Mouse (Mus musculus): ENCODE results near the gene Cilp. TPM values are rescaled to one million over a fixed set of nuclear protein-coding genes. Genes with fewer than 3 reads are reported as not detected.

The Cilp gene
- polyA plus RNA-seq, 1 experiment from 2014 or later, result 0.23 TPM

DNA sequence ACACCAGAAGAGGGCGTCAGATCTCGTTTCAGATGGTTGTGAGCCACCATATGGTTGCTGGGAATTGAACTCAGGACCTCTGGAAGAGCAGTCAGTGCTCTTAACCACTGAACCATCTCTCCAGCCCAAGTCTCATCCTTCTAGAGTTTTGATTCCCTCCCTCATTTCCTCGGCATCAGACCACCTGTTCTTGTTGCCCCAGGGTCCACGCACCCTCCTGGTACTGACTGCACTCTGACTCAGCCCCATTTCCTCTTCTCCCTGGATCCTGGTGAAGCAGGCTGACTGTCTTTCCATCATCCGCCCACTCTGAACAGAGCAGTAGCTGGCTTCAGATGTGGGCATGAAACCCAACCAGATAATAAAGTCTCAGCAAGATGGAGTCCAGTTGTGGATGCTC is 23.0 kb upstream of the Cilp start:
- no peak for ATAC-seq (ENCODE audit: low read depth)
- no peak overlapping the region for H3K27ac ChIP-seq (ENCODE audit: low read depth, low read length)
- H3K4me2 ChIP-seq (ENCODE audit: low read depth, low read length), result no peak overlapping the region
- no peaks in the 10 kb centered on the region for H3K36me3 ChIP-seq (ENCODE audit: control insufficient read depth, insufficient read depth, low read length)
- H3K27me3 ChIP-seq (ENCODE audit: control insufficient read depth, insufficient read depth, low read length), result no peaks in the 10 kb centered on the region
- H3K9ac ChIP-seq (replicated peaks; ENCODE audit: low read depth, low read length), result no peak overlapping the region
- H3K9me3 ChIP-seq (ENCODE audit: control insufficient read depth, low read length), result no peaks in the 10 kb centered on the region
- 67% methylated on average over 5 of the region's 5 CpGs for WGBS
- H3K4me3 ChIP-seq (ENCODE audit: low read depth, low read length), result no peak overlapping the region
- H3K4me1 ChIP-seq (ENCODE audit: control insufficient read depth, insufficient read depth, low read length), result peaks cover 14% of the 10 kb centered on the region; the same call in 1 of the 2 replicates

DNA sequence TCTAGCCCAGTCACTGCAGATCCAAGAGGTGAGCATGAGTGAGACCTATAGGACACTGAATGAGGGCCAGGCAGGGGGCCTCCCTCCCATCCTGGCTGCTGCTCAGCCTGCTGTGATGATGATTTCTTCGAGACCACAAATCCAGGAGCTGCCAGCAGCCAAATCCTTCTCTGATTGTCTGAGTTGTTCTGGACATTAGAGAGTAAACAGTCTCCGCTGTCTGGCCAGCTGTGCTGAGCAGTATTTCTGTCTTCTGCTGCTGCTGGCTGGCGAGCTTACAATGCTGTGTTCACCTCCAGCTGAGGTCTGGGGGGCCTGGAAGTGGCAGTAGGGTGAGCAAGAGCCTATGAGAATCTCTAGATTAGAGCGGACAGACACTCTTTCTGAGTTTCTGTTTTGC is 21.7 kb upstream of the Cilp start:
- Histone ChIP-seq H3K9ac (replicated peaks; ENCODE audit: low read depth, low read length) (no peak overlapping the region), H3K9me3 (ENCODE audit: control insufficient read depth, low read length) (no peaks in the 10 kb centered on the region), H3K4me2 (ENCODE audit: low read depth, low read length) (no peak overlapping the region), H3K27me3 (ENCODE audit: control insufficient read depth, insufficient read depth, low read length) (no peaks in the 10 kb centered on the region), H3K4me3 (ENCODE audit: low read depth, low read length) (no peak overlapping the region), H3K4me1 (ENCODE audit: control insufficient read depth, insufficient read depth, low read length) (peaks cover 8% of the 10 kb centered on the region; the same call in 1 of the 2 replicates), H3K36me3 (ENCODE audit: control insufficient read depth, insufficient read depth, low read length) (no peaks in the 10 kb centered on the region), H3K27ac (ENCODE audit: low read depth, low read length) (peak overlapping the region; percentile 23; the same call in 1 of the 2 replicates)
- WGBS, result 41% methylated on average over 4 of the region's 4 CpGs
- no peak for ATAC-seq (ENCODE audit: low read depth)

DNA sequence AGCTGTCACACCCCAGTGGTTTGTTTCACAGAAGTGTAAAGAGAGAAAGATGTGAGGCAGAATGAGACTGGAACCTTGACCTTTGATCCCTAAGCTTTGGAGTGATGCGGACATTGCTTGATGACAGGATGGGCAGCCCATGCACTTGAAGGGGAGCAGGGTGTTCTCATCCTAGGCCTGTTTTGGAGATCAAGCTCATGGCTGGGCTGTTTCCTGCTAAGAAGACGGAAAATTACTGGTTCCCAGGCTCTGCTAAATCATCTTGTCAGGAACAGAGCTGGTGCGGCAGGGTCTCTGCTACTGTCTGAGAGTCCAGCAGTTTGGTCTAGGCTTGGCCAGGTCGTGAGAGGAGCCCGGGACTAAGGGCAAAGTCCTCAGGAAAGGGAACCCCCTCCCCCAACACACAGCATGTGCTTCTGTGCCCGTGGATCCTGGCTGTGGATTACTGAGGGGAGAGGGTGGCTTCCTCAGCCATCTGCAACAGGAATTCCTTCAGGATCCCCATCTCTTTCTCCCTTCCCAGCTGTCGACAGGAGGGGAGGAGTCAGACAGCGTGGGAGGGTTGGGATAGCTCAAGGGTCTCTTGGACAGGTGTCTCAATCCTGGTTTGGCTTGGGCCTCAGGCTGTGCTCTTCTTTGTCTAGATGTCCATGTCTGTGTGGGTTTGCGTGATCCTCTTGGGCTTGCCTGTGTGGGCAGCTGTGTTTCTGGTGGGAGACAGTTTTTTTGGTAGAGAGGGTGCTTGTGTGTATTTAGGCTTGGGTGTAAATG is 20.8 kb upstream of the Cilp start:
- Histone ChIP-seq H3K27me3 (ENCODE audit: control insufficient read depth, insufficient read depth, low read length) (no peaks in the 10 kb centered on the region), H3K9ac (replicated peaks; ENCODE audit: low read depth, low read length) (no peak overlapping the region), H3K27ac (ENCODE audit: low read depth, low read length) (no peak overlapping the region), H3K4me3 (ENCODE audit: low read depth, low read length) (no peak overlapping the region), H3K4me1 (ENCODE audit: control insufficient read depth, insufficient read depth, low read length) (0 out of 2 replicates have a peak, but pooled peaks cover 2% of the 10 kb centered on the region), H3K4me2 (ENCODE audit: low read depth, low read length) (no peak overlapping the region), H3K9me3 (ENCODE audit: control insufficient read depth, low read length) (no peaks in the 10 kb centered on the region), H3K36me3 (ENCODE audit: control insufficient read depth, insufficient read depth, low read length) (no peaks in the 10 kb centered on the region)
- WGBS, result 52% methylated on average over 9 of the region's 9 CpGs
- no peak for ATAC-seq (ENCODE audit: low read depth)

DNA sequence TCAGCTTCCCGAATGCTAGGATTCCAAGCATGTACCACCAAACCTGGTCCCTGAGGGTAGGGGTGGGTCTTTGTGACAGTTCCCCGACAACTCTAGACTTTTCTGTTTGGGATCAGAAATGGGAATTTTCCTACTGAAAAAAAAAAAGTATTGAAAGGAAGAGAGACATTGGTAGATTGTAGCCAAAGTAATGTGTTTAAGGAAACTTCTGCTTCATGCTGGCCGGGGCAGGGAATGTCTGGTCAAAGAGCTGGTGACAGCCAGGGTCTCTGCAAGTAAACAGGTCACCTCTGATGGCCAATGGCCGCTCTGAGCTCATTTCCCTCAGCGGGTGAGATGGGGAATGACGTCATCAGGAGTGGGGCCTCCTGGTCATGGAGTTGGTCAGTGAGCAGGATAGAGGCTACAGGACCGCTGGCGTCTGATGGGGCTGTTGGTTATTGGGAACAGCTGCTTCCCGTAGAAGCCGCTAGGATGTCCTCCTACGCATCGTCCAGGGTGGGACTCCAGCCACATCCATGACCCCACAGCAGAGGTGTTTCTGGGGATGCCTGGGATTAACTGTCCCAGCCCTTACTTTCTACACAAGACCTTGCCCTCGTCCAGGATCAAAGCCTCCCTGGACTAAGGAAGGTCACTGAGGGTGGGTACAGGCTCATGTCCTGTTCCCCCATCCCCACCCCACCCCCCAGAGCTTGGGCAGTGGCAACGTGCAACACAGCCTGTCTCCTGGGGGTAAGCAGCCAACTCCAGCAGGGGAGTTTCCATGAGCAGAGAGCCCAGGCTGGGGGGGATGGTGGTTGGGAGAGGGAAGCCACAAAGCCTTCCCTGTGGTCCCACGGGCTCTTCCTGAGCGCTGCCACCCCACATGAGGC is 17.2 kb upstream of the Cilp start:
- no peak overlapping the region for H3K27ac ChIP-seq (ENCODE audit: low read depth, low read length)
- 0 out of 2 replicates have a peak, but pooled peaks cover 2% of the 10 kb centered on the region for H3K4me1 ChIP-seq (ENCODE audit: control insufficient read depth, insufficient read depth, low read length)
- no peak overlapping the region for H3K4me3 ChIP-seq (ENCODE audit: low read depth, low read length)
- no peak for ATAC-seq (ENCODE audit: low read depth)
- H3K4me2 ChIP-seq (ENCODE audit: low read depth, low read length), result no peak overlapping the region
- no peaks in the 10 kb centered on the region for H3K9me3 ChIP-seq (ENCODE audit: control insufficient read depth, low read length)
- 76% methylated on average over 16 of the region's 16 CpGs for WGBS
- no peak overlapping the region for H3K9ac ChIP-seq (replicated peaks; ENCODE audit: low read depth, low read length)
- no peaks in the 10 kb centered on the region for H3K36me3 ChIP-seq (ENCODE audit: control insufficient read depth, insufficient read depth, low read length)
- no peaks in the 10 kb centered on the region for H3K27me3 ChIP-seq (ENCODE audit: control insufficient read depth, insufficient read depth, low read length)

DNA sequence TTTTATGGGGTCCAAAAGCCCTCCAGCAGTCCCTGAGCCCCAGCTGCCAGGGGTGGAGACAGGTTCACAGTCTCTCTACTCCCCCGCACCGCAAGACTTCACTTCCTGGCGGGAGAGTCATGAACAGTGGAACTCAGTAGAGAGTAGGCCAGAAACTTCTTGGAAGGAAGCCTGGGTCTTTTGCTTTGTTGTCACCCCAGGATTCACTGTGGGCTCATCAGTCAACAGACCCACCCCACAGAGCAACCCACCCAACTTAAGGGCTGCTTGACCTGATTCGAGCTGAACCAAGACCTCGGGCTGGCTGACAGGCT is 16.6 kb upstream of the Cilp start:
- H3K27me3 ChIP-seq (ENCODE audit: control insufficient read depth, insufficient read depth, low read length), result no peaks in the 10 kb centered on the region
- ATAC-seq (ENCODE audit: low read depth), result no peak

GRCm38 (mm10) chr9:65252026-65252425 is 13.0 kb upstream of the Cilp start:
- ATAC-seq (ENCODE audit: low read depth), result no peak
- no peak overlapping the region for H3K4me2 ChIP-seq (ENCODE audit: low read depth, low read length)
- no peaks in the 10 kb centered on the region for H3K9me3 ChIP-seq (ENCODE audit: control insufficient read depth, low read length)
- no peak overlapping the region for H3K4me3 ChIP-seq (ENCODE audit: low read depth, low read length)
- H3K4me1 ChIP-seq (ENCODE audit: control insufficient read depth, insufficient read depth, low read length), result no peaks in the 10 kb centered on the region
- H3K27me3 ChIP-seq (ENCODE audit: control insufficient read depth, insufficient read depth, low read length), result no peaks in the 10 kb centered on the region
- no peak overlapping the region for H3K27ac ChIP-seq (ENCODE audit: low read depth, low read length)
- H3K36me3 ChIP-seq (ENCODE audit: control insufficient read depth, insufficient read depth, low read length), result no peaks in the 10 kb centered on the region
- WGBS, result 67% methylated on average over 3 of the region's 3 CpGs
- no peak overlapping the region for H3K9ac ChIP-seq (replicated peaks; ENCODE audit: low read depth, low read length)

More for the DNA sequence above, 16.6 kb upstream of the Cilp start:
- 87% methylated on average over 5 of the region's 5 CpGs for WGBS
- Histone ChIP-seq H3K9ac (replicated peaks; ENCODE audit: low read depth, low read length) (no peak overlapping the region), H3K9me3 (ENCODE audit: control insufficient read depth, low read length) (no peaks in the 10 kb centered on the region), H3K4me3 (ENCODE audit: low read depth, low read length) (no peak overlapping the region), H3K4me1 (ENCODE audit: control insufficient read depth, insufficient read depth, low read length) (0 out of 2 replicates have a peak, but pooled peaks cover 2% of the 10 kb centered on the region), H3K27ac (ENCODE audit: low read depth, low read length) (no peak overlapping the region), H3K4me2 (ENCODE audit: low read depth, low read length) (no peak overlapping the region), H3K36me3 (ENCODE audit: control insufficient read depth, insufficient read depth, low read length) (no peaks in the 10 kb centered on the region)

DNA sequence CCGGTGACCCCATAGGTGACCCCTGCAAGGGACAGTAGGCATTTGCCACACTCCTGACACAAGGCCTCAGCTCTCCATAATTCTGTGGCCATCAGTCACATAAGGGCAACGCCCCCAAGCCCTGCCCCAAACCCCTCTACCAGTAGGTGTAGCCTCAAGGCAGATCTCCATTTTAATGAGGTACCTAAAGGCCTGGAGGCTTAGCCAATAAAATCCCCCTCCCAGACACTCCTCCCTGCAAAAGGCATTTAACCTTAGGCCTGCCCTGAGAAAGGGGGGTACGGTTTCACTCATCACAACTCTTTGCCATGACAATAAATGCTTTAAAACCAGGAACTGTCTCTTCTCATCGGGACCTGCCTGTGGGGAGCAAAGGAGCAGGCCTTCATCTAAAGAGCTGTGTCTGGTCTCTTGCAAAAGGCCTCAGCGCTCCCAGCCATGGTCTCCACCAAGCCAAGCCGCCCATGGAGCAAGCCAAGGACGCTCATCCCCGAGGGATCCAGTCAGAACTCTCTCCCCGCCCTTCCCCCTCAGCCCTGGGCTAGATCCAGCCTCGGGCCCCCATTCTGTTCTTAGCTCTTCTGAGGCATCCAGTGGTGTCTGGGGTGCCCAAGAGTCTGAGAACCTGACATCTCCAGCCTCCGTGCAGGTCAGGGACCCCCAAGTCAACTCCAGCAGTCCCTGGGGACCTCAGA is 8.9 kb upstream of the Cilp start:
- no peak for ATAC-seq (ENCODE audit: low read depth)
- H3K4me1 ChIP-seq (ENCODE audit: control insufficient read depth, insufficient read depth, low read length), result no peaks in the 10 kb centered on the region
- H3K36me3 ChIP-seq (ENCODE audit: control insufficient read depth, insufficient read depth, low read length), result no peaks in the 10 kb centered on the region
- H3K4me2 ChIP-seq (ENCODE audit: low read depth, low read length), result no peak overlapping the region
- H3K27ac ChIP-seq (ENCODE audit: low read depth, low read length), result no peak overlapping the region
- no peak overlapping the region for H3K9ac ChIP-seq (replicated peaks; ENCODE audit: low read depth, low read length)
- no peaks in the 10 kb centered on the region for H3K27me3 ChIP-seq (ENCODE audit: control insufficient read depth, insufficient read depth, low read length)
- WGBS, result 64% methylated on average over 11 of the region's 11 CpGs
- H3K4me3 ChIP-seq (ENCODE audit: low read depth, low read length), result no peak overlapping the region
- no peaks in the 10 kb centered on the region for H3K9me3 ChIP-seq (ENCODE audit: control insufficient read depth, low read length)

GRCm38 (mm10) chr9:65257218-65257910 is 7.6 kb upstream of the Cilp start:
- 67% methylated on average over 9 of the region's 9 CpGs for WGBS
- H3K27me3 ChIP-seq (ENCODE audit: control insufficient read depth, insufficient read depth, low read length), result no peaks in the 10 kb centered on the region
- no peaks in the 10 kb centered on the region for H3K9me3 ChIP-seq (ENCODE audit: control insufficient read depth, low read length)
- no peak overlapping the region for H3K4me2 ChIP-seq (ENCODE audit: low read depth, low read length)
- H3K4me3 ChIP-seq (ENCODE audit: low read depth, low read length), result no peak overlapping the region
- H3K9ac ChIP-seq (replicated peaks; ENCODE audit: low read depth, low read length), result no peak overlapping the region
- no peak for ATAC-seq (ENCODE audit: low read depth)
- H3K36me3 ChIP-seq (ENCODE audit: control insufficient read depth, insufficient read depth, low read length), result no peaks in the 10 kb centered on the region
- no peaks in the 10 kb centered on the region for H3K4me1 ChIP-seq (ENCODE audit: control insufficient read depth, insufficient read depth, low read length)
- H3K27ac ChIP-seq (ENCODE audit: low read depth, low read length), result no peak overlapping the region

Measured in neural tube, embryonic 14.5 days (tissue).